Mouse (Mus musculus): Measurements from ENCODE around the gene Sh3gl3.

DNA sequence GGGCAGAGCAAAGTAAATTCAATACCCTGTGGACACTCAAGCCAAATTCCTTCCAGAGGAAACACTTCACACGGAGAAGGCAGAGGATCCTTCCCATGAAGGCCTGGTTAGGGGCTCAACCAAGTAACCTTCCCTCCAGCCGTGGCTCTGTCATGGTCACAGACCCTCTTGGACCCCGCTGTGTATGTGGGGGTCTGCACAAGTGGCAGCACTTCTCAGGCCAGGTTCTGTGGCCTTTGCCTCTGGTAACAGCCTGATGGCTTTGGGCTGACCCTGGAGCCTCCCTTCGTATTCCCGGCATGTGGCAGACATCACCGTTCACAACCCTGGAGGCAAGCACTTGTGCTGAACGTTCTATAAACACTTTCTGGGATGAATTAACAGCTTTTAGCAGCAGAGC lies 176.2 kb downstream of the Sh3gl3 start:
- no peak for TF ChIP-seq CTCF (IDR thresholded peaks at IDR 0.05; ENCODE audit: low read depth, low read length)
- no peak for TF ChIP-seq POLR2A (IDR thresholded peaks at IDR 0.05; ENCODE audit: borderline replicate concordance, low read depth, low read length)
